Mouse (Mus musculus) mammary gland, adult 2 months (tissue): ENCODE measurements around the gene 2210016F16Rik. TPM values are rescaled to one million over a fixed set of nuclear protein-coding genes. Genes with fewer than 3 reads are reported as not detected.

ENCODE experiments used
- polyA plus RNA-seq: library from polyadenylated mRNA; depleted of rRNA; stranded (reverse); fragments of >200 nt; gene quantifications from 2 replicates; pipeline ENCODE4 v1.2.3, GENCODE M21; 2012; ENCODE audit warnings: low replicate concordance; rRNA removed

The 2210016F16Rik gene
- 20.0 and 41.1 TPM in 2 replicates for polyA plus RNA-seq

DNA sequence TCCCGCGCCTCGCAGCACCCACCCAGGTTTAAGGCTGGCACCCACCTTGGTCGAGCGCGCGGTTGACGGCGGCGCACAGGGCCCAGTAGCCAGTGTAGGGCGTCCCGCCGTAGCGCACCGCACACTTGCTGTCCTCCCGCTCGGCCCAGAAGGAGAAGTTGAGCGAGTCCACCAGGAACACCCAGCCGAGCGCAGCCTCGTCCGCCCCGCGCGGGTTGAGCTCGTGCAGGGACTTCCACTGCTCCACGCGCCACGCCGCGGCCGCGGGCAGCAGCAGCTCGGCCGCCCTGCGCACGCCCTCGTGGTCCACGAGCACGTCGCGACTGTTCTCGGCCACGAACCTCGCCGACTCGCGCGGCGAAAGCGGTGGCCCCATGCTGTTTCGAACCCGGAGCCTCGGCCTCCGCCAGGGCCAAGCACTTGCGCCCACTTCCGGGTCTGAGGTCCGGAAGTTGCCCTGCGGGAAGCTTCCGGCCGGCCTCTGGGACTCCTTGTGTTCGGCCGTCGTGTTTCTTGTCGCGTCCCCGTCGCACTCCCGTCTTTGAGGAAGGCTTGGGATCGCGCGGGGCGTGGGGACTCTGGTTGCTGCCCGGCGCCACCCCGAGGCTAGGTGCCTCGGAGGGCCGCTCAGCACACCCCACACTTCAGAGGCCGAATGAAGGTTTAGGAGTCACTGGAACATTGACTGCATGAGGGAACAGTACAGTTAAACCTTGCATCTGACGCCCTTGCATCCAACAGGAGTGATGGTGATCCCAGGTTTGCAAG is at the start of gene 2210016F16Rik:
Gene 2210016F16Rik, minus strand, starts transcription at position 447 of the 768 bp plus-strand sequence.

DNA sequence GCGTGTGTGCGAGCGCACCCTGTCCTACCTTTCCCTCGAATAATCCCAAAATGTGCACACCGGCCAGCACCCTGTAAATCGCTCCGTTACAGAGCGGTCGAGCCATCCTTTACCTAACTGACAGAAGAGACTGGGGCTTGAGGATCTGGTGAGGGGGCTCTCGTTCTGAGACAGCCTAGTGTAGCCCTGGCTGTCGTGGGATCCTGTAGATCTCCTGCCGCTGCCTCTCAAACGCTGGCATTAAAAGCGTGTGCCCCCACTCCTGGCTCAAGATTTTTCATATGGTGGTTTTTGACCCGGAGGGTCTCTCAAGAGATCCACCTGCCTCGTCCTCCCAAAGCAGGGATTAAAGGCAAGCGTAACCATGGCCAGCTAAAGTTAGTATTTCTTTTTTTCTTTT is 18.2 kb upstream of the 2210016F16Rik start, which contains the start of gene Hnrnpk:
Gene Hnrnpk, minus strand, starts transcription at position 101 of the 400 bp plus-strand sequence.

DNA sequence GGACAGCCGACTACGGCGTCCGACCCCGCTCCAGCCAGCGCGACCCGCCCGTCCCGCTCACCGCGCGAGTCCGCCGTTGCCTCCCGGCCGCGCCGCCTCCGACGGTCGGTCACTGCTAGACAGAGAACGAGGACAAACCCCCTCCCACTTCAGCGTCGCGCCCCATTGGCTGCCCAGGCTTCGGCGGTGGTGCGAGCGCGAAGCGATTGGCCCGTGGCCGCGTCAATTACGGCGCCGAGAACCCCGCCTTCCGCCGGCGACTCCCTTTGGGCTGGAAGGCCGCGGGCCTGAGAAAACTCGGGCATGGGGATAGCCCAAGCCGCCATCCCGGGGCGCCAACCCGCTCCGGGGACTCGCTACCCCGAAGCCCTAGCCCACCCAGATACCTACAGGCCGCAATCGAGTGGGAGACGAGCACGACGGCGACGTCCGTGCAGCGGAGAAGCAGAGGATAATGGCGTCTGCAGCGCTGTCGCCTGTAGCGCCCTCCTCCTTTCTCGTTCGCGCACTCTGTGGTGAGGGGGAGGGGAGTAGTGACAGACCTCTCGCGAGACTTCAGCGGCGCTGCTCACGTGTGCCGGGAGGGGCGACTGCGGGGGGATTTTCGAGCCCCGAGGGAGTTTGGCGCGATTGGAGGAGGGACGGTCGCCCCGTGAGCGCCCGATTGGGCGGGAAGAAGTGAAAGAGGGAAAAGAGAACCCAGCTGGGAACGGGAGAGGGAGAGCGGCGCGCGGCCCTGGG is 17.1 kb upstream of the 2210016F16Rik start, which contains the start of gene Rmi1:
Gene Rmi1, plus strand, starts transcription at position 246 of the 741 bp plus-strand sequence.

DNA sequence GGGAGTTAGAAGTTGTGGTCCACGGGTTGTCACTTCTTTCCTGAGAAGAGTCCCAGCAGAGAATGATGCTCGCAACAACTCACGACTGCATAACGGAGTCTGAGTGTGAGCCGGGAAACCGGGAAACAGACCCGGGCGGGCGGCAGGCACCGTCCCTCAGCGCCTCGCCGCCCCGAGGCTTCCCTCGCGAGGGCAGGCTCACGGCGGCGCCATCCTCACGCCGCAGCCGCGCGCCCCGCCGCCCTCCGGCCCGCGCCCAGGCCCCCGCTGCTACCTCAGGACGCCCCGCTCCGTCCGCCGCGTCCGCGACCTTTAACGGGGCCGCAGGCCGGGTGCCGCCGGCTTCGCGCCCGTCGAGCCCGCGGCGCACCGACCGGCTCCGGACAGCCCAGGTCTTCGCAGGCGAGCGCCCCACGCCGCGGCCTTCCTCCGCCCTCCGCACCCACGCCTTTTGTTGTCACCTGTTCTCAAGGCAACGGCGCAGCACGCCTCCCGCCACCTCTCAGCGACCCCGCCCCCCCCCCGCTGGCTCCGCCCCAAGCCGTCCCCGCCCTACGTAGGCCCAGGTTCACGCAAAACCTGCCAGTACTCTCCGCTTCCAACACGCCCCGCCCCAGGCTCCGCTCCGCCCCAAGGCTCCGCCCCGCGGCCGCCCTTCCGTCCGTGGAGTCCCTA is 26.3 kb downstream of the 2210016F16Rik start, which contains the start of gene Kif27:
Gene Kif27, minus strand, starts transcription at position 494 of the 675 bp plus-strand sequence.

Other genes starting within 250 kb of the 2210016F16Rik start
- 23.6 and 32.2 TPM in 2 replicates for gene Idnk, start 227.6 kb downstream of the 2210016F16Rik start, polyA plus RNA-seq
- 133 and 163 TPM in 2 replicates for gene Ubqln1, start 169.6 kb downstream of the 2210016F16Rik start, polyA plus RNA-seq
- 4.4 and 5.6 TPM in 2 replicates for gene Gkap1, start 109.5 kb downstream of the 2210016F16Rik start, polyA plus RNA-seq
- 0.03 and 0.08 TPM in 2 replicates for gene Kif27, start 26.1 kb downstream of the 2210016F16Rik start, polyA plus RNA-seq
- gene Rmi1, start 17.0 kb upstream of the 2210016F16Rik start, polyA plus RNA-seq, result 10.1 and 12.2 TPM in 2 replicates
- 198 and 200 TPM in 2 replicates for gene Hnrnpk, start 18.1 kb upstream of the 2210016F16Rik start, polyA plus RNA-seq
- gene Slc28a3, start 225.7 kb upstream of the 2210016F16Rik start, polyA plus RNA-seq, result 0.48 and 1.3 TPM in 2 replicates